Mouse (Mus musculus): ENCODE measurements around the gene Pkdcc. TPM values are rescaled to one million over a fixed set of nuclear protein-coding genes. Genes with fewer than 3 reads are reported as not detected.

Gene Pkdcc
- total RNA-seq (2023): 10 to 100 TPM; 17.6 to 23.1 TPM

GRCm38 (mm10) chr17:83214674-83215528 is at the start of gene Pkdcc:
Gene Pkdcc, plus strand, starts transcription at chr17:83215292.

Other genes starting within 250 kb of the Pkdcc start
- 10 to 100 TPM; 27.1 to 30.4 TPM for gene Eml4, start 135.6 kb downstream of the Pkdcc start, total RNA-seq (2023)

All from monocyte, adult 59 days (primary cell).